Mouse (Mus musculus) neural tube, embryonic 14.5 days (tissue): ENCODE measurements around the gene BC049715. TPM values are rescaled to one million over a fixed set of nuclear protein-coding genes. Genes with fewer than 3 reads are reported as not detected.

Experiments used
- ATAC-seq: fragments of 200-750 bp; cut with Nextera tagmentation; 2 replicates; pipeline ENCODE4 v1.8.0; 2017; ENCODE audit warnings: low read depth, mild to moderate bottlenecking, moderate TSS enrichment, moderate library complexity
- H3K27ac ChIP-seq: fragments of 300-500 bp; sonication (generic); 2 replicates; pipeline ENCODE4 v1.5.1; 2014; ENCODE audit warnings: low read depth, mild to moderate bottlenecking, control low read depth, low read length, moderate library complexity, mixed read lengths
- H3K27me3 ChIP-seq: fragments of 300-500 bp; sonication (generic); 2 replicates; pipeline ENCODE4 v1.6.1; 2014; ENCODE audit warnings: low read length; ENCODE audit not compliant: control insufficient read depth, insufficient read depth
- H3K36me3 ChIP-seq: fragments of 300-500 bp; sonication (generic); 2 replicates; pipeline ENCODE4 v1.6.1; 2014; ENCODE audit warnings: low read length, mixed read lengths; ENCODE audit not compliant: control insufficient read depth, insufficient read depth
- H3K4me1 ChIP-seq: fragments of 300-500 bp; sonication (generic); 2 replicates; pipeline ENCODE4 v1.6.1; 2014; ENCODE audit warnings: low read length; ENCODE audit not compliant: control insufficient read depth, insufficient read depth
- H3K4me2 ChIP-seq: fragments of 300-500 bp; sonication (generic); 2 replicates; pipeline ENCODE4 v1.6.1; 2014; ENCODE audit warnings: mild to moderate bottlenecking, low read depth, low read length, control low read depth
- H3K4me3 ChIP-seq: fragments of 300-500 bp; sonication (generic); 2 replicates; pipeline ENCODE4 v1.5.1; 2014; ENCODE audit warnings: low read depth, low read length, control low read depth, mixed read lengths
- H3K9ac ChIP-seq: fragments of 300-500 bp; sonication (generic); replicated peaks from 2 replicates; pipeline ENCODE4 v1.6.1; 2014; ENCODE audit warnings: low read depth, mild to moderate bottlenecking, control low read depth, low read length, mixed read lengths
- H3K9me3 ChIP-seq: fragments of 300-500 bp; sonication (generic); 2 replicates; pipeline ENCODE4 v1.6.1; 2016; ENCODE audit warnings: low read length; ENCODE audit not compliant: control insufficient read depth
- WGBS: fragments of 180-500 bp; shearing (Covaris S2); extraction: QIAGEN DNeasy Blood & Tissue Kit; methylation state at CpG from one replicate; pipeline ENCODE4 v1.1.7; 2014; 5-methylcytosine and 5-hydroxymethylcytosine counted together
- microRNA-seq: library from miRNA; unstranded; fragments of <30 nt; microRNA quantifications from one replicate; pipeline ENCODE4, GENCODE M21; 2016
- polyA plus RNA-seq: library from polyadenylated mRNA; unstranded; fragments of >200 nt; fragmentation: Nextera tagmentation; extraction: Ambion mirVana; gene quantifications from 2 replicates; pipeline ENCODE4 v1.2.1, GENCODE M21; 2014

Gene BC049715
- polyA plus RNA-seq, 1 experiment from 2014 or later: 1.8 TPM

DNA sequence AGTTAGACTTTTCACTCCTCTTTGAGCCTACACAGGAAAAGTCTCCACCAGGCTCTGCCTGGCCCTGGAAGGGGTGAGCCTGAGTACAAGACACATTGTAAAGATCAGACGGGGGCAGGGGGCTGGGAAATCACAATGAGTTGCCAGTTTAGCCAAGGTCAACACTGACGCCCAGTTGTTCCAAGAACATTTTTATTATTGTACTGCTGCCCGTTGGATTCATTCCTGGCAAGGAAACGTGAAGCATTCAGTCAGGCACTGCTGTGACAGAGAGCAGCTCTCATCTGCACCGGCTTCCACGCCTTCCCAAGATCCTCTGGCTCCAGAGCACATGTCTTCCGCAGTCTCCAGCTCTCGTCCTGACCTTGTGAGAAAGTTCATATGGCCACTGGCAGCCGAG lies 60.4 kb downstream of the BC049715 start:
- H3K4me3 ChIP-seq: no peak overlapping the region
- no peaks in the 10 kb centered on the region for H3K9me3 ChIP-seq
- H3K36me3 ChIP-seq: no peaks in the 10 kb centered on the region
- no peak for ATAC-seq
- no peak overlapping the region for H3K4me2 ChIP-seq
- H3K4me1 ChIP-seq: no peaks in the 10 kb centered on the region
- H3K27ac ChIP-seq: no peak overlapping the region
- WGBS: 69% methylated on average over 9 of the region's 9 CpGs
- H3K9ac ChIP-seq: no peak overlapping the region
- H3K27me3 ChIP-seq: no peaks in the 10 kb centered on the region

DNA sequence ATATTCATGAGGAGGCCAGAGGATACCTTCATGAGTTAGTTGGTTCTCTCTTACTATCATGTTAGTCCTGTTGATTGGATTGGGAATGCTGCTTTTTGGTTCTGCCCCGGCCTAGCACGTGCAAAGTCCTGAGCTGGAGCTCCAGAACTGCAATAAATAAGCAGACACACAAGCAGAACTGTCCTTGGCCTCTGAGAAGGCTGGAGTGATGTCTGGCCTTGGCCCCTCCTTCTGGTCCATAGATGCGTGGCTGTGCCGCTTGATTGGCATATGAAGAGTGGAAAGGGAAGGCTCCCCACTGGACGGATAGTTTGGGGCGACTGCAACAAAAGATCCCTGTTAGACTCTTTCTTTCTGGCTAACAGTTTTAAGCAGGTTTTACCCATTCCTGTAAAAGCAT lies 61.6 kb downstream of the BC049715 start:
- no peaks in the 10 kb centered on the region for H3K4me1 ChIP-seq
- H3K9ac ChIP-seq: no peak overlapping the region
- H3K4me3 ChIP-seq: no peak overlapping the region
- WGBS: 87% methylated on average over 6 of the region's 6 CpGs
- H3K36me3 ChIP-seq: no peaks in the 10 kb centered on the region
- H3K27me3 ChIP-seq: no peaks in the 10 kb centered on the region
- no peak overlapping the region for H3K27ac ChIP-seq
- no peak for ATAC-seq
- H3K9me3 ChIP-seq: no peaks in the 10 kb centered on the region
- H3K4me2 ChIP-seq: no peak overlapping the region

GRCm38 (mm10) chr6:136889554-136889953 lies 62.1 kb downstream of the BC049715 start:
- no peaks in the 10 kb centered on the region for H3K4me1 ChIP-seq
- no peaks in the 10 kb centered on the region for H3K27me3 ChIP-seq
- H3K27ac ChIP-seq: no peak overlapping the region

More at GRCm38 (mm10) chr6:136889554-136889953, 62.1 kb downstream of the BC049715 start:
- Histone ChIP-seq H3K4me3 (no peak overlapping the region), H3K4me2 (no peak overlapping the region), H3K9ac (no peak overlapping the region), H3K9me3 (no peaks in the 10 kb centered on the region), H3K36me3 (no peaks in the 10 kb centered on the region)
- WGBS: 95% methylated on average over 6 of the region's 6 CpGs
- no peak for ATAC-seq

Small RNA genes lying within 50 kb of the gene (microRNA-seq; reads per million reads assigned to microRNA genes)
- not detected for gene Gm44364

Other genes starting within 250 kb of the BC049715 start
- 0.30 and 0.52 TPM in 2 replicates for gene Plbd1, start 165.7 kb upstream of the BC049715 start, polyA plus RNA-seq
- gene Gucy2c, start 45.9 kb upstream of the BC049715 start, polyA plus RNA-seq: 0.31 TPM in 1 of 2 replicates, not detected in the other
- 0.50 and 0.56 TPM in 2 replicates for gene Hist4h4, start 23.2 kb upstream of the BC049715 start, polyA plus RNA-seq
- gene H2afj, start 19.4 kb upstream of the BC049715 start, polyA plus RNA-seq: 92.1 and 103 TPM in 2 replicates
- gene Wbp11, start 607 bp downstream of the BC049715 start, polyA plus RNA-seq: 72.3 and 80.2 TPM in 2 replicates
- 1.6 and 2.5 TPM in 2 replicates for gene Smco3, start 7.8 kb downstream of the BC049715 start, polyA plus RNA-seq
- 0.23 TPM in 1 of 2 replicates, not detected in the other for gene Art4, start 30.1 kb downstream of the BC049715 start, polyA plus RNA-seq
- gene Mgp, start 48.2 kb downstream of the BC049715 start, polyA plus RNA-seq: 3.1 and 11.7 TPM in 2 replicates
- not detected in 2 replicates for gene Erp27, start 94.6 kb downstream of the BC049715 start, polyA plus RNA-seq
- gene Pde6h, start 96.2 kb downstream of the BC049715 start, polyA plus RNA-seq: not detected in 2 replicates
- 6.9 and 15.6 TPM in 2 replicates for gene Arhgdib, start 114.3 kb downstream of the BC049715 start, polyA plus RNA-seq